Mouse (Mus musculus): Measurements from ENCODE around the gene Klc2. TPM values are rescaled to one million over a fixed set of nuclear protein-coding genes. Genes with fewer than 3 reads are reported as not detected.

Gene Klc2
- total and polyA plus RNA-seq, 3 experiments = 7.3 to 30.3 TPM; not detected in 1

- DNase-seq (ENCODE audit: low read depth, low spot score) = no peak
- H3K36me3 ChIP-seq (ENCODE audit: control insufficient read depth in 1 of 2, insufficient read depth in 2 of 2, low read length in 2 of 2) = peaks cover 0 to 4% of the 10 kb centered on the region in 2 experiments; a peak in 2 of 4 replicates
- peaks cover 0 to 19% of the 10 kb centered on the region in 2 experiments; a peak in 2 of 4 replicates for H3K4me1 ChIP-seq (ENCODE audit: control insufficient read depth in 1 of 2, insufficient read depth in 2 of 2, low read length in 2 of 2)
- no peak overlapping the region for H3K27ac ChIP-seq (ENCODE audit: control insufficient read depth, low read depth, low read length)
- no peak for TF ChIP-seq GATA1 (IDR thresholded peaks at IDR 0.05; ENCODE audit: low read depth, low read length)
- TF ChIP-seq SIN3A (IDR thresholded peaks at IDR 0.05; ENCODE audit: low read length) = no peak
- TF ChIP-seq MAZ (IDR thresholded peaks at IDR 0.05; ENCODE audit: low read depth, low read length) = no peak
- TF ChIP-seq USF1 (IDR thresholded peaks at IDR 0.05; ENCODE audit: low read depth, low read length) = no peak
- no peak for TF ChIP-seq SMC3 (IDR thresholded peaks at IDR 0.05; ENCODE audit: low read depth, low read length)
- TF ChIP-seq UBTF (IDR thresholded peaks at IDR 0.05; ENCODE audit: borderline replicate concordance, insufficient read depth, low read depth, low read length) = no peak
- TF ChIP-seq BHLHE40 (IDR thresholded peaks at IDR 0.05; ENCODE audit: borderline replicate concordance, low read depth, low read length) = no peak
- no peak for TF ChIP-seq POLR2AphosphoS2 (IDR thresholded peaks at IDR 0.05; ENCODE audit: low read length)
- no peak for TF ChIP-seq CHD1 (IDR thresholded peaks at IDR 0.05; ENCODE audit: low read depth, low read length)
- no peak for TF ChIP-seq ZKSCAN1 (IDR thresholded peaks at IDR 0.05; ENCODE audit: low read depth, low read length)
- no peak for TF ChIP-seq CTCF (IDR thresholded peaks at IDR 0.05 in 2 of 3, conservative IDR thresholded peaks at IDR 0.05 in 1 of 3; ENCODE audit: control insufficient read depth in 1 of 3, insufficient read depth in 1 of 3, low read depth in 2 of 3, low read length in 3 of 3, poor library complexity in 1 of 3, severe bottlenecking in 1 of 3)
- no peak for TF ChIP-seq MXI1 (IDR thresholded peaks at IDR 0.05; ENCODE audit: low read depth, low read length)
- no peak for TF ChIP-seq TCF12 (IDR thresholded peaks at IDR 0.05; ENCODE audit: low read depth, low read length)
- no peak for TF ChIP-seq EP300 (IDR thresholded peaks at IDR 0.05; ENCODE audit: low read depth in 1 of 2, low read length in 2 of 2)
- TF ChIP-seq E2F4 (IDR thresholded peaks at IDR 0.05; ENCODE audit: borderline replicate concordance, low read depth, low read length) = no peak
- H3K9ac ChIP-seq (ENCODE audit: control insufficient read depth, low read depth, low read length, poor library complexity, severe bottlenecking) = no peak overlapping the region
- no peaks in the 10 kb centered on the region for H3K9me3 ChIP-seq (replicated peaks; ENCODE audit: insufficient read depth, low read length)
- H3K79me2 ChIP-seq (ENCODE audit: control insufficient read depth, insufficient read depth, low read length, poor library complexity) = peaks cover 2% of the 10 kb centered on the region; the same call in 1 of the 2 replicates
- no peak overlapping the region for H3K4me3 ChIP-seq (ENCODE audit: control insufficient read depth in 1 of 2, insufficient read depth in 1 of 2, low read depth in 2 of 2, low read length in 2 of 2)
- H3K27me3 ChIP-seq (ENCODE audit: control insufficient read depth in 1 of 2, insufficient read depth in 2 of 2, low read length in 2 of 2) = no peaks in the 10 kb centered on the region
Measured at GRCm38 (mm10) chr19:5093481-5094242, 24.7 kb downstream of the Klc2 start.

DNA sequence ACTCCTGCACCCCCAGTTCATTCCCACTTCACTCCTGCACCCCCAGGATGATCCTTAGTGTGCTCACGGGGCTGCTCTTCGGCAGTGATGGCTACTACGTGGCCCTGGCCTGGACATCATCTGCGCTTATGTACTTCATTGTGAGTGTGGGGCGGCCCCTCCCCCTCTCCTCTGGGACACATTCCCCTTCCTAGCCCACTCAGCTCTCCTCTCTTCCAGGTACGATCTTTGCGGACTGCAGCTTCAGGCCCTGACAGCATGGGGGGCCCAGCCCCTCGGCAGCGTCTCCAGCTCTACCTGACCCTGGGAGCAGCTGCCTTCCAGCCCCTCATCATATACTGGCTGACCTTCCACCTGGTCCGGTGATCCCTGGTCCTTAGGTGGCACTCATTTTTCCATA lies 26.3 kb downstream of the Klc2 start:
- TF ChIP-seq CHD1 (IDR thresholded peaks at IDR 0.05; ENCODE audit: low read depth, low read length) = no peak
- TF ChIP-seq E2F4 (IDR thresholded peaks at IDR 0.05; ENCODE audit: borderline replicate concordance, low read depth, low read length) = no peak
- no peak for TF ChIP-seq GATA1 (IDR thresholded peaks at IDR 0.05; ENCODE audit: low read depth, low read length)
- no peak for TF ChIP-seq HCFC1 (IDR thresholded peaks at IDR 0.05; ENCODE audit: low read depth, low read length)
- no peak overlapping the region for H3K9ac ChIP-seq (ENCODE audit: control insufficient read depth, low read depth, low read length, poor library complexity, severe bottlenecking)
- H3K79me2 ChIP-seq (ENCODE audit: control insufficient read depth, insufficient read depth, low read length, poor library complexity) = peaks cover 3% of the 10 kb centered on the region; the same call in 1 of the 2 replicates
- H3K36me3 ChIP-seq (ENCODE audit: control insufficient read depth in 1 of 2, insufficient read depth in 2 of 2, low read length in 2 of 2) = peaks cover 0 to 4% of the 10 kb centered on the region in 2 experiments; a peak in 2 of 4 replicates
- H3K9me3 ChIP-seq (replicated peaks; ENCODE audit: insufficient read depth, low read length) = no peaks in the 10 kb centered on the region
- no peak overlapping the region for H3K27ac ChIP-seq (ENCODE audit: control insufficient read depth, low read depth, low read length)
- H3K4me3 ChIP-seq (ENCODE audit: control insufficient read depth in 1 of 2, insufficient read depth in 1 of 2, low read depth in 2 of 2, low read length in 2 of 2) = no peak overlapping the region
- no peak for DNase-seq (ENCODE audit: low read depth, low spot score)
- H3K4me1 ChIP-seq (ENCODE audit: control insufficient read depth in 1 of 2, insufficient read depth in 2 of 2, low read length in 2 of 2) = peaks cover 0 to 25% of the 10 kb centered on the region in 2 experiments; a peak in 2 of 4 replicates
- no peaks in the 10 kb centered on the region for H3K27me3 ChIP-seq (ENCODE audit: control insufficient read depth in 1 of 2, insufficient read depth in 2 of 2, low read length in 2 of 2)

Data from MEL (cell line).